Mouse (Mus musculus): ENCODE measurements around the gene Ppt2. TPM values are rescaled to one million over a fixed set of nuclear protein-coding genes. Genes with fewer than 3 reads are reported as not detected.

Gene Ppt2
- total RNA-seq, 2 experiments from 2014 or later: 4.0 to 6.7 TPM

DNA sequence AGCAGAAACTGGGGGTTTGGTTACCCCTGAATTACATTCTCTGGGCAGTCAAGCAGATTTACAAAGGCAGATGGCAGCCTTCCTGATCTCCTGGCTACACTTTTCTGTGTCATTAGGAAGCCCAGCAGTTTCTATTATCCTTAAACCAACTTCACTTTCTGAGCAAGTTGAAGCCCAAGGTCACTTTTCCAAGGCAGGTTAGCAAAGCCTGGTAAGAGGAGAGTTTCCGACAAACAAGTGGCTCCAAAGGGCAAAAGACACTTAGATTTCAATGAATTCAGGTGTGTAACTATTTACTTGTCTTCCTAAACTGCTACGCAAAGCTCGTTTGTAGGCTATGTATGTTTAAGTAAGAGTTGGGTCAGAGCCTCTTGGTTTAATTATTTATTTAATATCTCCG lies 15.1 kb upstream of the Ppt2 start:
- ATAC-seq (replicated peaks; ENCODE audit: low FRiP score, poor library complexity, severe bottlenecking): no peak

DNA sequence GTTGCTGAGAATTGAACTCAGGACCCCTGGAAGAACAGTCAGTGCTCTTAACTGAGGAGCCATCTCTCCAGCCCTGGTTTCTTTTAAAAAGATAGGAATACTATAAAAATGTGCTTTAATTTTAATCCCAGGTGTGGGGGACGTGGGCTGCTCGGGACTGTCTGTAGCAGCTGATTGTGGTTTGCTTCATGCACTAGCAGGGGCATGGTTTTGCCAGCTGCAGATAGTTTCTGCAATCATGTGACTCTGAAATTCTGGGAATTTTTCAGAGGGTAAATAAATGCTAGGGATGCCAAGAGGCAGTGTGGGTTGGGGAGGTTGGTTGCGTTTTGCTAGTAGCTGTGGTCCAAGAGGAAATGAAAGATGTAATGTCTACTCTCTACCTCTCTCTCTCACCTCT lies 13.6 kb upstream of the Ppt2 start:
- ATAC-seq (replicated peaks; ENCODE audit: low FRiP score, poor library complexity, severe bottlenecking): no peak

DNA sequence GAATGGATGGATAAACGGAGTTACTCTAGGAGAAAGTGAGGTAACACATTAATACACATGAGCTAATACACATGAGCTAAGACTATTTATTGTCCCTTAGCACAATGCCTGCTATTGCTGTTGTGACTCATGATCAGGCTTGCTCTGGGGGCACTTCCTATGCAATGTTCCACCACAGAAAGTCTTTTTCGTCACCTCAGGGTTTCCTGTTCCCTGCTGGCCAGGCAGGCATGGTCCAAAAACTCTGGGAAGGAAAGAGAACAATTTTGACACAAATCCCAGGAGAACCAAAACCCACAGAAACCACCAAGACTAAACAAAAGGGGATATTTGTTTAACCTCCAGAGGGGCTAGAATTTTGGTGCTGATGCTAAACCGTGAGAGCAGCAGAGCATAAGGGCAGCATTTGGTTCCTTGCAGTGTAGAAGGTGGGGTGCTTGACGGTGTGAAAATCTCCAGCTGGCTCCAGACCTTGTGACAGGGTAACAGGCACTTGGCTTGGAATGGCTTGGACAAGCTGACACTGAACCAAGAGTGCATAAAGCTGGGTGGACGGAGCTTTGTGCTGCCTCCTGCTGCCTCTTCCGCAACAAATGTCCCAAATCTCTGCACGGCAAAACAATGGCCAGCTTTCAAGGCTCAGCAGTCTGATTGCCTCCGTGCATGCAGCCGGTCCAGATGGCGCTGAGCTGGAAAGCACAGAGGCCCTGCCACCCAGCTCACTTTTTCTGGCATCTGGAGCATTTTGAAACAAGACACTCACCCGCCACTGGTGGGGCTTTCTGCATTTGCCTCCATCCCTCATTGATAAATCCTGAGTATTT lies 12.7 kb upstream of the Ppt2 start:
- ATAC-seq (replicated peaks; ENCODE audit: low FRiP score, poor library complexity, severe bottlenecking): no peak

DNA sequence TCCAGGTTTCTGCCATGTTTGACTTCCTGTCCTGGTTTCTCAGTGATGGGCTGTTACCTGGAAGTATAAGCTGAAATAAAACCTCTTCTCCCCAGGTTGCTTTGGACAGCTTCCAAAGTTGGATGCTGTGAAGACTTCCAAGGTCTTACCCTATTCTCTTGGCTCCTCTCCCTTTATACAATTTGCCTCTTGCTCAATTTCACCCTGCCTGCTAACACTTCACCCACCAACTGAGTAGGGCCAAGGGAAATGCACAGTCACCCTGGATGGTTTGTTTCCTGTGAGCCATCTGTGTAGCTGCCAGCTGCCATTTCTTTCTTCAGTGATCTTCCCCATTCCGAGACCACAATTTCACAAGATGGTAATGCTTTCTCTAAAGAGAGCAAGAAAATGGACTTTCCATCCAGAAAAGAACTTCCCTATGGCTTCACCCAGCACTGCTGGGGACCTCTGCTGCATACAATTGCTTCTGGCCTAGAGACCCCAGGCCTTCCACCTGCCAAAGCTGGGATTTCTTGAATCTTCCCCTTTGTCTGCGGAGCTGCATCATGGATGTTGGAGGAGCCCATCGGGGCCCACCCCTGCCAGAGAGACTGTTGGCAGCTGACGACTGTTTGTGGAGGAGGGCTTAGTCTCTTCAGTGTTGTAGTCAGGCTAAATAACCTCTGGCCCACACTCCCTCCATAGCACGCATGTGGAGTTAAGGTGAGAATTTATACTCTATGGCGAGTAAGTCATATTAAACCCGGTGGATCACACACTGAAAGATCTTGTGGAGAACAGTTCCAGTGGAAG lies 11.3 kb upstream of the Ppt2 start:
- ATAC-seq (replicated peaks; ENCODE audit: low FRiP score, poor library complexity, severe bottlenecking): no peak

DNA sequence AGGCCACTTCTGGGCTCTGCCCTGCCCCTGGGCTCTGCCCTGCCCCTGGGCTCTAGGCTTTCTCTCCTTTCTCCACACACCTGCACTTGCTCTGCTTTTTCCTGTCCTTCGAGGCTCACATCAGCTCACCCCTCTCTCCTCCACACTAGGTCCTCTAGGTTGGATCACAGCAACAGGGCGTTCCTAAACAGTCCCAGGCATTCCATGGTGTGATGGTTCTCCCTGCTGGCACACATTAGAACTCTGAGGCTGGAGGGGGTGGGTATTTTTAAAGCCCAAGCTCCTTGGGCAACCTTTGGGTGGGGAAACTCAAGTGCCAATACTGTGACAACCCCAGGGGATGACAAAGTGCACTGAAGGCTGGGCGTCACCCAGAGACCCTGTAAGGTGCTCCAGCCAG lies 9.1 kb upstream of the Ppt2 start:
- no peak for ATAC-seq (replicated peaks; ENCODE audit: low FRiP score, poor library complexity, severe bottlenecking)

DNA sequence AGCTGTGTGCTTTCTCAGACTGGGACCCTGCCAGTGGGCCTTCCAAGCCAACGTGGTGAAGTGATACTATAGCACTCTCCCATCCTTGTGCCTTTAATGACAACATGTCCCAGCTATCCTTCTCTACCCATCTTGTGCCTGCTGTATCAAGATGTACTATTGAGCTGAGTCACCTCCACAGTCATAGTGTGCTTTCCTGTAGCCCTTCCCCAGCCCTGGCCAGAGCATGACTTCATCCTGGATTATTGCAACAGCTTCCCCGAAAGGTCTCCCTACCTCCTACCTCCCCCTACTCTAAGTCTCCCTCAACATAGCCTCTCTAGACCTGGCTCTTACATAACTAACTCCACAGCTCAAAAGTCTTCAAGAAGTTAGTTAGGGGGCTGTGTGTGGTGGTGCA lies 7.4 kb upstream of the Ppt2 start:
- no peak for ATAC-seq (replicated peaks; ENCODE audit: low FRiP score, poor library complexity, severe bottlenecking)

DNA sequence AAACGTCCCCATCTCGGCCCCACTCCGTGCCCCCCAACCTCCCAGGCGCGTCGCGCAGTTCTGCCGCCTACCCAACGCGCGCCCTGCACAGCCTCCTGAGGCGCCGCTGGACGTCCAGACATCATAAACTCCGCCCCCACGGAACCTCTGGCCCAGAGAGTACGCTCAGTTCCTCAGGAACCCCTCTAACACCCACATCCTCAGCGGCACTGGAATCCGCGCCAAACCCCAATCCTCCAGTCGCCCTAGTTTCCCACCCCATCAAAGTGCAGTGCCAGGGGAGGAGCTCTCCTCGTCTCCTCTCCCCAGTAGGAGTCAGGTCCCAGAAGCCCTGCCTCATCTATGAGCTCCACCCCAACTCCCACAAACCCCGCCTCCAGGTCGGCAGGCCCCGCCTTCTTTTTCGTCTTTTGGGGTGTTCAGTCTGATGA lies 4.0 kb upstream of the Ppt2 start:
- 0 out of 2 replicates have a peak, but pooled peaks have one; percentile 44 for ATAC-seq (replicated peaks; ENCODE audit: low FRiP score, poor library complexity, severe bottlenecking)

DNA sequence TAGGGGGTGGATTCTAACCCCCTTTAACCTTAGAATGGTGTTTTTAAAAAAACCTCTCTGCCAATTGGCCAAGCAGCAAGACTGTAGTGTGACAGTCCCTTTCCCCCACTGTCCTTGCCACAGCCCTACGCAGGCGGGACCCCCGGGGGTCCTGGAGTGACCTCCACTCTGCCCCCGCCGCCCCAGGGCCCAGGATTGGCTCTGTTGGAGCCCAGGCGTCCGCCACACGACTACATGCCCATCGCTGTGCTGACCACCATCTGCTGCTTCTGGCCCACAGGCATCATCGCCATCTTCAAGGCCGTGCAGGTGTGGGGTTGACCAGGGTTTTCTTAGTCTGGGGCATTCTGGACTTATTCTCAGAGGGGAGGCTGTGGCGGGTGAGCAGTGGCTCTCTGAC lies 3.3 kb upstream of the Ppt2 start:
- no peak for ATAC-seq (replicated peaks; ENCODE audit: low FRiP score, poor library complexity, severe bottlenecking)

DNA sequence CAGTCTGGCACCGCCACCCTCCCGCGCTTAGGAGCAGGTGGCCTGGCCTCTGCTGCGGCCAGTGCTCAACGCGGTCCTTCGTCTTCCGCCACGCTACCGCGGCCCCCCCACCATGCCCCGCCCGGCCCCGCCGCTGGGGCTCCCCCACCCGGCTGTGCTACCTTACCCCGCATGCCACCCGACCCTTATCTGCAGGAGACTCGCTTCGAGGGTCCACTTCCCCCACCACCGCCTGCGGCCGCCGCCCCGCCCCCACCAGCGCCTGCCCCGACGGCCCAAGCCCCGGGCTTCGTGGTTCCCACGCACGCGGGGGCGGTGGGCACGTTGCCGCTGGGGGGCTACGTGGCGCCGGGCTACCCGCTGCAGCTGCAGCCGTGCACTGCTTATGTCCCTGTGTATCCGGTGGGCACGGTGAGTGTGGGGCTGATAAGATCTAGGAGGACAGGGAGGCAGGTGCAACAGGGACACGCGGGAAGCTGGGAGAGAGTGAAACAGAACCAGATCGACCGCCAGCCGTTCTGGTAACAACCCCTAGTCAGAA lies 2.5 kb upstream of the Ppt2 start:
- ATAC-seq (replicated peaks; ENCODE audit: low FRiP score, poor library complexity, severe bottlenecking): no peak

DNA sequence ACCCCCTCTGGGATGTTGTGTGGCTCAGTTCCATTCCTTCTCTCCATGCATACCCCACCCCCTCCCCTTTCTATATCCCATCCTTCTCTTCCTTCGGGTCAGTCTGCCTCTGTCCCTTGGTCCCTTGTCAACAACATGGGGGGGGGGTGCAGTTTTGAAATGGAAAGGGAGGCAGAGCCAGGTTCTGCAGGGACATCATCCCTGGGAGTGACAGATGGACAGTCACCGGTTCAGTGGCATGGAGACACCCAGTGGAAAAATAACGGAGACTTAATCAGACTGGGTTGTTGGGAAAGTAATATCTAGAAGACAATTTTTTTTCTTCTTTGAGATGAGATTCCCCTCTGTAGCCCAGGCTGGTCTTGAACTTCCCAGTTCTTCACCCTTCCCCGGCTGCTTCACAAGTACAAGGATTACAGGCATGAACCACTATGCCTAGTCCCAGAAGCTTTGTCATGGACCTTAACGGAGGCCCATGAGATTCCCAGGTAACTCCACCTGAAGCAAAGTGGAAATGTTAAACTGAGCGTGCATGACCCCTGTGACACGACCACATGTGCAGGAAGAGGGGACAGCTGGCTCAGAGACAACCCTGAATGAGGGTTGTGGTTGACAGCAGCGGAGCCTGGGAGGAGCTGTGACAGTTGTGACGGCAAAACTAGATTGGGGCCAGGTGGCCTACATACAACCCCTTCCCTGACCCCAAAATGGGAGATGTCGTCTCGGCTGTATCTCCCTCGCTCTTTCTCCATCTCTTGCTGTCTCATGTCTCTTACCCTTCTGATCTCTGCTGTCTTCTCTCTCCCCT lies 1.7 kb upstream of the Ppt2 start:
- no peak for ATAC-seq (replicated peaks; ENCODE audit: low FRiP score, poor library complexity, severe bottlenecking)

DNA sequence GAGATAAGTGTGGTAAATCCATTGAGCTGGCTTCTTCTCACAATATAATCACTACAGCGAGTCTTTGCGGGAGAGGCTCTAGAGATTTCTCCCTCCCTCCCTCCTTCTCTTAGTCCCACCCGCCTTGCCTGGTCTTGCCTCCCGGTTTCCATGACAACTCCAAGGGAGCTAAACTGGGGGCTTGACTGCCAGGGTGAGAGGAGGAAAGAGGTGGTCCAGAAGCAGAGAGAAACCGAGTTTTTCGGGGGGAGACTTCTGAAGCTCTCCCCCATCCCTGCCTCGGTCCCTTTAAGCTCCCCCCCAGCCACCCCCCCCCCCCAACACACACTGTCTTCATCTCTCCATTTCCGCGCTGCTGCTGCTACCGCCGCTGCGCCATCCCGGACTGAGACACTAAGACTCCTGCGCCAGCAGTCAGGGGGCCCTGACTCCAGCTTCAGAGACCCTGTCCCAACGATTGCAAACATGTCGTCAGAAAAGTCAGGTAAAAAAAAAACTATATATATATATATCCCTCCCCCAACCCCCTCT lies 976 bp upstream of the Ppt2 start, which contains the start of gene Prrt1:
Gene Prrt1, plus strand, starts transcription at position 313 of the 531 bp plus-strand sequence.
- ATAC-seq (replicated peaks; ENCODE audit: low FRiP score, poor library complexity, severe bottlenecking): no peak

DNA sequence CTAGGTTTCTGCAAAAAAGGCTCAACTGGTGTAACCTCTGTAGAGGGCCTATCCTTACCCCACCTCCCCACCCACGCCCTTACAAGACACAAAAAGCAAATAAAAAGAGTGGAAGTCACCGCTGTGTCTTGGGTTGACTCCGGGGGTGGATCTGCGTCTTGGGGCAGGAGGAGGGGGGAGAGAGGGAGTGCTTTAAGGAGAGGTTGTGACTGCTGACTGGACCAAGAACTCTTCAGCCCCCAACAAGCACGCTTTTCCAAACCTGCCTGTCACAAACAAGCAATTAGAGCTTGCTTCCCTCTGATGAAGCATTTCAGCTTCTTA lies 296 bp upstream of the Ppt2 start:
- ATAC-seq (replicated peaks; ENCODE audit: low FRiP score, poor library complexity, severe bottlenecking): no peak

DNA sequence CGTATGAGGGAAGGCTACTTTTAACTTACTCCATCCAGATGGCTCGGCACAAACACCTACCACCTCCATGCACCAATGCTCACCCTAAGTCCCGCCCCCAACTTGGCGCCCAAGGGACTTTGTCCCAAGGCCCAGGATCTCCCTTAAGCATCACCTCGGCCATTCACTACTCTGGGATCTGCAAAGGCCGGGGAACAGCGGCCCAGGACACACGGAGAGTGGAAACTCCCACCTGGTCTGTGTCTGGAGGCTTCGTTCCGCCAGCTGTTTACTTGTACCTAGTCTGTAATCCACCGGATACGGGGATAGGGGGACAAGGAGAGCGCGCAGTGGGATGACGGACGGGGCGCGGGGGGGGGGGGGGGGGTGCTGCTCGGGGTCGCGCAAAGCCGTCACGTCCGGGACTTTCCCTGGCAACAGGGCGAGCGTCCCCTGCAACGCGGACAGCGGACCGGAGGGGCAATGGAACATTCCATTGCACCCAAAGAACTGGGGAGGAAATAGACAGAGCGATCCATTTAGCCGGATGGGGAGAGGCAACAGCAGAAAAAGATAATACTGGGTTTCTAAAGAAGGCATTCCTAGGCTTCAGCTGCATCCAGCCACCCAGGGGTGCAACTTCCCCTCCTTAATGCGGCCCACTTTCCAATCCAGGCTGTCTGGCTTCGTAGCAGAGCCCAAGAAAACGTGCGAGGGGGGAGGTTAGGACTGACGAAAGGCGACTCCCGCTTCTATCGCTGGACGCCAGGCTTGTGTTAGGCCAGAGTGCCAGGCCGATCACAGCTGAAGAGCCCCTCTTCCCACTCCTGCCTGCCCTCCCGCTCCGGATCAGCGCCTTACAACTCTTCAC lies 992 bp downstream of the Ppt2 start:
- peak; percentile 61 for ATAC-seq (replicated peaks; ENCODE audit: low FRiP score, poor library complexity, severe bottlenecking)

DNA sequence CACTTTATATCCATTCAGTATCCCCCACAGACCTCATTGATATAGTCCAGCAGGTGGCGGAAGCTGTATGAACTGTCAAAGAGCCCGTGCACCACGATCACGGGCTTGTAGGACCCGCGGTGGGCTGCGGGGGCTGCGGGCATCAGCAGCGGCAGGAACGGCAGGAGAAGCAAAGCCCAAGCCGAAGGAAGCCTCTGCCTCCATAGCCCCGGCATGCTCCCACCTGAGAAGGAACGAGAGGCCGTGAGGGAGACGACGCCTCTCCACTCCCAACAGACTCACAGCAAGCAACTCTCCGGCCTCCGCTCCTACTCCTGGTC lies 1.6 kb downstream of the Ppt2 start:
- peak; percentile 36 for ATAC-seq (replicated peaks; ENCODE audit: low FRiP score, poor library complexity, severe bottlenecking)

DNA sequence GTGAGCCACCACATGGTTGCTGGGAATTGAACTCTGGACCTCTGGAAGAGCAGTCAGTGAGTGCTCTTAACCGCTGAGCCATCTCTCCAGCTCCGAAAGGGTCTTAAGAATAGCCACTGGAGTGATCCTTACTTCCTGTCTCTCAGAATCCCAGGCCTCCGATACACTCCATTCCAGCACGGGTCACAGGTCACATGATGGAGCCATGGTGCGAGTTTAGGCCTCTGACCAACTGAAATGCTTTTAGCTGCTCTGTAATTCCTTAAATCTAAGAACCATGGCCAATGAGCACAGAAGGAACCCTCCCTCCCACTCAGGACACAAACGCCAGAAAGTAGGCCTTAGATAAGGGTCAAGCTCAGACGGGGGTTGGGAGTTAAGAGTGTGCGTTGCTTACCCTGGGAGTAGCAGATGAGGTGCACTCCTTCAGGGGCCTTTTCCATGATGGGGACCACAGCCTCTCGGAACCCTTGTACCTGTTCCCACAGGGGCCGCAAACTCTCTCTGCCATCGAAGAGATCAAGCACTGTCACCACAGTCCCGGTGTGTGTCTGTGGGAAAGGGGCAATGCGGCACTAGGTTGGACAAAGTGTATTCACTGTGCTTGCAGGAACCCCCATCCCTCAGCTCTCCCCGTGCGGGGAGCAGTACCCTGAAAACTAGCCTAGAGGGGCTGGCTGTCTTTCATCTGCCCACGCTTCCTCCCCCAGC lies 2.1 kb downstream of the Ppt2 start:
- ATAC-seq (replicated peaks; ENCODE audit: low FRiP score, poor library complexity, severe bottlenecking): no peak

DNA sequence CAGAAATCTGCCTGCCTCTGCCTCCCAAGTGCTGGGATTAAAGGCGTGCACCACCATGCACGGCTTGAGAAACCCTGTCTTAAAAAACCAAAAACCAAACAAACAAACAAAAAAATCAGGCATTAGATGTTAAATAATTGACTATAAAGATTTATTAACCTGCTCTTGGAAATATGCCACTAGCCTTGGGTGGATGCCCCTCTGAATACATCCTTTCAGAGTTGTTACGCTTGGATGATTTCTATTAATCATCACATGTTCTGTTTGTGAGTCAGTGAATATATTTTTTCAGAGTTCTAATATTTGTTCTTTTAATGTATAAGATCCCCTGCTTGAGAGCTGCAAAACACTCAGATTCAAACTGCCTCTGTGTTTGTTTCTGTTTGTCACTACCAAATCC lies 3.3 kb downstream of the Ppt2 start:
- ATAC-seq (replicated peaks; ENCODE audit: low FRiP score, poor library complexity, severe bottlenecking): no peak

DNA sequence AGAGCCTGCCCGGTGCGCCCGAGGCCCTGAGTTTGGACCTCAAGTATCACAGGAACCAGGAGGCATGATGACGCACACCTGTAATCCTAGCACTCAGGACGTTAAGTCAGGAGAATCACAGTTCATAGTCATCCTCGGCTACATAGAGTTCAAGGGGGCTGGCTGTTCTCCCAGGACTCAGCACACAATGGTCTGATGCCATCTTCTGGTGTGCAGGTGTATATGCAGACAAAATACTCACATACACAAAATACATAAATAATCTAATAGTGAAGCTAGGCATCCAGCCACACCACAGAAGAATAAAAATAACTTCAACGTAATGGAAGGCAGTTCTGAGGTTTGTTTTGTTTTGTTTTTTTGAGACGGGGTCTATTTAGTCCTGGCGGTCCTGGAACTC lies 5.1 kb downstream of the Ppt2 start:
- ATAC-seq (replicated peaks; ENCODE audit: low FRiP score, poor library complexity, severe bottlenecking): no peak

DNA sequence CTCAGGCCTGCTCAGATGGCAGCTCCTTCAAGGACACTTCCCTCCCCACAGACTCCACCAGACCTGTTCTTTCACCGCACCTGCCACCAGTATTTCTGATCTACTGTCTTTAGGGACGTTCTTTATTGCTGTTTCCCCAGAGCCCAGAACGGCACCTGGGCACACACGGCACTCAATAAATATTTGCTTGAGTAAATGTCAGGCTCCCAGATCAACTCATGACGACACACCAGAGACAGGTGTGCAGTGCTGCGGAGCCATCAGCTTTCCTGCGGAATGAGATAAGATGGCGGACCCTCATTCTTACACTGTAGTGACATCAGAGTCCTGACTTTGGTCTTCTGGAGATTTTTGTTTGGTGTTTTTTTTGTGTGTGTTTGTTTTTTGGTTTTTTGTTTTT lies 7.3 kb downstream of the Ppt2 start:
- no peak for ATAC-seq (replicated peaks; ENCODE audit: low FRiP score, poor library complexity, severe bottlenecking)

DNA sequence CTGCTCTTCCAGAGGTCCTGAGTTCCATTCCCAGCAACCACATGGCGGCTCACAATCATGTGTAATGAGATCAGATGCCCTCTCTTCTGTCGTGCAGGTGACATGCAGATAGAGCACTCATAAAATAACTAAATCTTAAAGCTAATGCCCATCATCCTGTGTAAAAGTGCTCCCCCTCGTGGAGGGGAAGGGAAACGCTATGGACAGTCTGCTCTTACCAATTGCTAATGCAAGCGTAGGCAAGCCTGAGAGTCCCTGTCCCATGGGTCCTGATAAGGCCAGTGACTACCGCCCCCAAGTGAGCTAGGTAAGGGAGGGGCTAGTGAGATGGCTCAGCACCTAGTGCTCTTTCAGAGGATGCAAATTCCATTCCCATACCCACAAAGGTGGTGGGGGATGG lies 9.3 kb downstream of the Ppt2 start:
- ATAC-seq (replicated peaks; ENCODE audit: low FRiP score, poor library complexity, severe bottlenecking): peak; percentile 83
